11 mouse cellular contexts compared by ENCODE assay signal in genomic region chr10:78347486-78347885, GRCm38 (mm10).
"Had no signal": no experiment of that assay in that cellular context is flagged by ENCODE, and none has a peak within 500 bp of the region (broad histone marks: within the 10 kb centered on the region; RNA-seq: fewer than 3 reads in every experiment).

No protein-coding gene starts in this region.

- H3K9me3 ChIP-seq: intestine, embryonic 15.5 days; limb, embryonic 12.5 days; midbrain, embryonic 12.5 days had no signal

- H3K27ac ChIP-seq: intestine, embryonic 15.5 days; layer of hippocampus, adult 2 months; limb, embryonic 12.5 days; liver, embryonic 14.5 days; midbrain, embryonic 12.5 days had no signal

- DNase-seq: liver; lung, adult 18-20 months; right cerebral cortex, postnatal 14 days; thymus, adult 18-20 months; thymus, postnatal 25 days had no signal

- H3K9ac ChIP-seq: intestine, embryonic 15.5 days; limb, embryonic 12.5 days; liver, embryonic 14.5 days; midbrain, embryonic 12.5 days had no signal

- H3K4me2 ChIP-seq: intestine, embryonic 15.5 days; limb, embryonic 12.5 days; midbrain, embryonic 12.5 days had no signal

- H3K27me3 ChIP-seq: intestine, embryonic 15.5 days; limb, embryonic 12.5 days; midbrain, embryonic 12.5 days had no signal

- ATAC-seq: intestine, embryonic 15.5 days; midbrain, embryonic 16.5 days had no signal

- H3K36me3 ChIP-seq: intestine, embryonic 15.5 days; midbrain, embryonic 12.5 days had no signal

- H3K4me3 ChIP-seq: intestine, embryonic 15.5 days; layer of hippocampus, adult 2 months; limb, embryonic 12.5 days; midbrain, embryonic 12.5 days had no signal
